Mouse (Mus musculus): ENCODE results near the gene Lgals8. TPM values are rescaled to one million over a fixed set of nuclear protein-coding genes. Genes with fewer than 3 reads are reported as not detected.

Lgals8 gene
- polyA plus RNA-seq (2012; rRNA removed): 27.5 and 29.1 TPM in 2 replicates
- polyA plus RNA-seq (2014; fragmentation: Nextera tagmentation; extraction: Ambion mirVana): 19.9 and 21.6 TPM in 2 replicates

DNA sequence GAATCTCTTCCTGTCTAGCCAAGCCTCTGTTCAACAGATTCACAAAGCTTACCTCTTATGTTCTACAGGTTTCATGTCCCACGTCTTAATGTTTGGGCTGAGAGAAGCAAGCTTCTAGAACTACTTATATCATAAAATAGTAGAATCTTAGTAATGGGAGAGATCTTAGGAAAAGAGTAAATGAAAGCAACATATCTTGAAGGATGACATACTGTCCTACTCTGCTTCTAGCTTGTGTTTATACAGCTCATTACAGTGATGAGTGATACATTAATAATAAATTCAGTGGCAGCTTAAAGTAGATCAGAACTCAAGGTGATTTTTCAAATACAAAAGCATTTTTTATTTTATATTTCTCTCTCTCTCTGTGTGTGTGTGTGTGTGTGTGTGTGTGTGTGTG, at the start of gene Lgals8:
TSS of gene Lgals8 (minus strand) at position 101 of the 400 bp plus-strand sequence.
- no peaks in the 10 kb centered on the region for H3K36me3 ChIP-seq (ENCODE audit: control insufficient read depth, insufficient read depth, low read length)
- no peak for ATAC-seq (ENCODE audit: low FRiP score, low read depth)
- no peak within 1 kb of the TSS for H3K27ac ChIP-seq (replicated peaks; ENCODE audit: low read depth, low read length)
- H3K9me3 ChIP-seq (ENCODE audit: control insufficient read depth, low read length): no peaks in the 10 kb centered on the region
- H3K27me3 ChIP-seq (ENCODE audit: control insufficient read depth, insufficient read depth, low read length): no peaks in the 10 kb centered on the region
- no peak within 1 kb of the TSS for H3K4me3 ChIP-seq (replicated peaks; ENCODE audit: low read length)
- WGBS: 76% methylated on average over 1 of the region's 1 CpGs
- H3K4me1 ChIP-seq (ENCODE audit: control insufficient read depth, insufficient read depth, low read length): 0 out of 2 replicates have a peak, but pooled peaks cover 3% of the 10 kb centered on the region
- H3K9ac ChIP-seq (ENCODE audit: low read depth, low read length, severe bottlenecking): no peak within 1 kb of the TSS
- no peak within 1 kb of the TSS for H3K4me2 ChIP-seq (replicated peaks; ENCODE audit: low read depth, low read length, severe bottlenecking)
- TF ChIP-seq POLR2A (IDR thresholded peaks at IDR 0.05; ENCODE audit: borderline replicate concordance, extremely low read depth, insufficient read depth, insufficient read length): no peak
- no peak for DNase-seq (ENCODE audit: low spot score)

DNA sequence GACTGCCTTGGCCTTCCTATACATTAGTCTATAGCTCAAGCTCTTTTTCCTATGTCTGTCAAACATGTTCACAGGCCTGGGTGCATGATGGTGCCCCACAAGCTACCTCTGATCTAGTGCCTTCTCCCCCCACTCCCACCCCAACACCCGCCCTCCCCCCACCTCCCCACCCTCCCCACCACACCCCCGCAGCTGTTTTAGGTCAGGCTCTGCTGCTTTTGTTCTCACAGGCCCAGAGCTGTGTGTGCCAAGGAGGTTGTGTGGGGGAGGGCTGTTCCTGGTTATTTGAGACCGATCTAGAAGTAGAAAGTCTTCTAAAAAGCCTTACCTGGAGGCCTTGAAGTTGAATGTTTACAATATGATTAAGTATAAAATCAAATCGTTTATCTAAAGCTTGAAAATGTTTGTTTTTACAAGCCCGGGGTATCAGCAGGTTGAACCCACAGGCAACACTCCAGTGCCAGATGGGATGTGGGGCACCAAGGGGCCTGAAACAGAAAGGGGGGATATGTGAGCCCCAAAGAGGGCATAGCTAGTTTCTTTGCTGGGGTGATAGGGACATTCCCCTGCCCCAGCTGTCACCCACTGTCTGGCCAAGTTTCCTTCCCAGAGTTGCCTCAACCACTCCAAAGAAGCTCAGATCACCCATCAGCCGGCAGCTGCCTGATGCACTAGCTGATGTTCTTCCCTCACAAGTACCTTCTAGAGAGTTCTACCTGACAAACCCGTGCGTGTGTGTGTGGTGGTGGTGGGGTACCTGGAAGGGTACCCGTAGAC, 46.6 kb upstream of the Lgals8 start:
- DNase-seq (ENCODE audit: low spot score) (no peak), ATAC-seq (ENCODE audit: low FRiP score, low read depth) (no peak)
- no peaks in the 10 kb centered on the region for H3K36me3 ChIP-seq (ENCODE audit: control insufficient read depth, insufficient read depth, low read length)
- no peak overlapping the region for H3K27ac ChIP-seq (replicated peaks; ENCODE audit: low read depth, low read length)
- H3K9me3 ChIP-seq (ENCODE audit: control insufficient read depth, low read length): no peaks in the 10 kb centered on the region
- H3K4me2 ChIP-seq (replicated peaks; ENCODE audit: low read depth, low read length, severe bottlenecking): no peak overlapping the region
- no peaks in the 10 kb centered on the region for H3K27me3 ChIP-seq (ENCODE audit: control insufficient read depth, insufficient read depth, low read length)
- TF ChIP-seq POLR2A (IDR thresholded peaks at IDR 0.05; ENCODE audit: borderline replicate concordance, extremely low read depth, insufficient read depth, insufficient read length): no peak
- H3K4me3 ChIP-seq (replicated peaks; ENCODE audit: low read length): no peak overlapping the region
- no peak overlapping the region for H3K9ac ChIP-seq (ENCODE audit: low read depth, low read length, severe bottlenecking)
- H3K4me1 ChIP-seq (ENCODE audit: control insufficient read depth, insufficient read depth, low read length): no peaks in the 10 kb centered on the region
- 67% methylated on average over 9 of the region's 9 CpGs for WGBS

DNA sequence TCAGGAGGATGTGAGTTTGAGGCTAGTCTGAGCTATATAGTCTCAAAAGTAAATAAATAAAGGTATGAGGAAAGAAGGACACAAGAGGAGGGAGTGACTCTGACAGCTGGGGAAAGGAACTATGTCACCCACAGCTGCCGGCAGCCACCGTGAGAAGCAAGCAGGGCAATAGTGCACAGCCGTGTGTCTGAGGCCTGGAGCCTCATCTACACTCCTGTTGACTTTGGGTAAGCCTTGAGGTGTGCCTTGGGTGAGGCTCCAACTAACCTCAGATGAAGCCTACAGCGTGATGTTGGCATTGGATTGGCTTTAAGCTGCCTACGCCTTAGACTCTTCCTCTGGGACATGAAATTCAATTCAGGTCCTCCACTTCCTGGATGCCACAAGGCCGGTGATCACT, 45.3 kb upstream of the Lgals8 start:
- TF ChIP-seq POLR2A (IDR thresholded peaks at IDR 0.05; ENCODE audit: borderline replicate concordance, extremely low read depth, insufficient read depth, insufficient read length): no peak
- Histone ChIP-seq H3K4me1 (ENCODE audit: control insufficient read depth, insufficient read depth, low read length) (no peaks in the 10 kb centered on the region), H3K9ac (ENCODE audit: low read depth, low read length, severe bottlenecking) (no peak overlapping the region), H3K9me3 (ENCODE audit: control insufficient read depth, low read length) (no peaks in the 10 kb centered on the region), H3K4me2 (replicated peaks; ENCODE audit: low read depth, low read length, severe bottlenecking) (no peak overlapping the region), H3K36me3 (ENCODE audit: control insufficient read depth, insufficient read depth, low read length) (no peaks in the 10 kb centered on the region), H3K27ac (replicated peaks; ENCODE audit: low read depth, low read length) (no peak overlapping the region), H3K4me3 (replicated peaks; ENCODE audit: low read length) (no peak overlapping the region), H3K27me3 (ENCODE audit: control insufficient read depth, insufficient read depth, low read length) (no peaks in the 10 kb centered on the region)
- ATAC-seq (ENCODE audit: low FRiP score, low read depth) (no peak), DNase-seq (ENCODE audit: low spot score) (no peak)
- 85% methylated on average over 6 of the region's 6 CpGs for WGBS

DNA sequence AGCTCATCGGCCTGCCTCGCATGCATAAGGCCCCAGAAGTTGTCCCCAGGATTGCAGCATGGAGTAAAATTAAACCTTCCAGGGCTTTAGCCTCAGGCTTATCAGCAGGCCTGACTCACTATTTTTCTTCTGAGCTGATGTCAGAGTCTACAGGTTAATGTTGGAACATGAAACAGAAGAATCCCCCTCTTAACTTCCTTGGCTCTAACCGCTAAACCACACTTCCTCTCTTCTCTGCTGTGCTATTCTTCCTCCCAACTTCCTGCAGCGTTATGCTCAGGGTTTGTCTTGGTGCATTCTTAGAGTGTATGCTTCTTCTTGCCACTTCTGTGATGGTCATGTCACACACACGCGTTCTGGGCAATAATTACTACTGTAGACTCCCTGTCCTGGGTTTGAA, 42.7 kb upstream of the Lgals8 start:
- no peaks in the 10 kb centered on the region for H3K36me3 ChIP-seq (ENCODE audit: control insufficient read depth, insufficient read depth, low read length)
- WGBS: 89% methylated on average over 6 of the region's 6 CpGs
- no peak overlapping the region for H3K9ac ChIP-seq (ENCODE audit: low read depth, low read length, severe bottlenecking)
- no peak overlapping the region for H3K27ac ChIP-seq (replicated peaks; ENCODE audit: low read depth, low read length)
- no peaks in the 10 kb centered on the region for H3K9me3 ChIP-seq (ENCODE audit: control insufficient read depth, low read length)
- H3K4me3 ChIP-seq (replicated peaks; ENCODE audit: low read length): no peak overlapping the region
- H3K27me3 ChIP-seq (ENCODE audit: control insufficient read depth, insufficient read depth, low read length): no peaks in the 10 kb centered on the region
- no peak overlapping the region for H3K4me2 ChIP-seq (replicated peaks; ENCODE audit: low read depth, low read length, severe bottlenecking)
- TF ChIP-seq POLR2A (IDR thresholded peaks at IDR 0.05; ENCODE audit: borderline replicate concordance, extremely low read depth, insufficient read depth, insufficient read length): no peak
- H3K4me1 ChIP-seq (ENCODE audit: control insufficient read depth, insufficient read depth, low read length): no peaks in the 10 kb centered on the region
- ATAC-seq (ENCODE audit: low FRiP score, low read depth): no peak
- DNase-seq (ENCODE audit: low spot score): no peak

DNA sequence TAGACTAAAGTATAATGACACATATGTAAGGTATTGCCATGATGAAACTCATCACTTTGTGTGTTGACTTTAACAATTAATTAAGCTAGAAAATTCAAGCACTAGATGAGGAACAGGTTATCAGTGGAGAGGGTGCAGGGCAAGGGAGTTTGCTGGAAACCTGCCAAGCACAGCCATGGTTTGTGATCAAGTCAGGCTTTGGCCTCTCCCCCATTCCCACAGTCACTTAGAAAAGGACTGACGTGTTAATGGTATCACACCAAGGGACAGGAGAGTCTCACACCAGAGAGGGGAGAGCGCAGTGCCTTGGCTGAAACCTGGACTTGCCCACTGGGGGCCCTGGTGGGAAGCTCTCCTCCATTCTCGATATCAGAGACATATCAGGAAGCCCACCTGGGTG, 40.6 kb upstream of the Lgals8 start:
- DNase-seq (ENCODE audit: low spot score) (no peak), ATAC-seq (ENCODE audit: low FRiP score, low read depth) (no peak)
- H3K4me3 ChIP-seq (replicated peaks; ENCODE audit: low read length): no peak overlapping the region
- H3K9ac ChIP-seq (ENCODE audit: low read depth, low read length, severe bottlenecking): no peak overlapping the region
- H3K4me1 ChIP-seq (ENCODE audit: control insufficient read depth, insufficient read depth, low read length): no peaks in the 10 kb centered on the region
- H3K36me3 ChIP-seq (ENCODE audit: control insufficient read depth, insufficient read depth, low read length): no peaks in the 10 kb centered on the region
- no peak overlapping the region for H3K4me2 ChIP-seq (replicated peaks; ENCODE audit: low read depth, low read length, severe bottlenecking)
- 74% methylated on average over 3 of the region's 3 CpGs for WGBS
- no peak overlapping the region for H3K27ac ChIP-seq (replicated peaks; ENCODE audit: low read depth, low read length)
- no peaks in the 10 kb centered on the region for H3K9me3 ChIP-seq (ENCODE audit: control insufficient read depth, low read length)
- TF ChIP-seq POLR2A (IDR thresholded peaks at IDR 0.05; ENCODE audit: borderline replicate concordance, extremely low read depth, insufficient read depth, insufficient read length): no peak
- H3K27me3 ChIP-seq (ENCODE audit: control insufficient read depth, insufficient read depth, low read length): no peaks in the 10 kb centered on the region
